Mouse (Mus musculus): ENCODE results near the gene Mcu.

GRCm38 (mm10) chr10:59539533-59539875, 77.0 kb downstream of the Mcu start:
- no peak for TF ChIP-seq CTCF (conservative IDR thresholded peaks at IDR 0.05; ENCODE audit: low read length)
- TF ChIP-seq POU5F1 (IDR thresholded peaks at IDR 0.05; ENCODE audit: borderline replicate concordance, low read length): no peak
- TF ChIP-seq NANOG (IDR thresholded peaks at IDR 0.05; ENCODE audit: borderline replicate concordance, low read length): no peak

Measured in E14TG2a.4 (cell line).